Mouse (Mus musculus) bone marrow macrophage, adult 2 months (primary cell): ENCODE data around the gene Egfr. TPM values are rescaled to one million over a fixed set of nuclear protein-coding genes. Genes with fewer than 3 reads are reported as not detected.

Experiments used
- H3K27ac ChIP-seq: 2 replicates; pipeline ENCODE4 v1.5.1; 2012; ENCODE audit warnings: low read depth, low read length; ENCODE audit not compliant: insufficient read depth
- H3K4me1 ChIP-seq: 2 replicates; pipeline ENCODE4 v1.6.1; 2012; ENCODE audit warnings: low read length; ENCODE audit not compliant: control insufficient read depth, insufficient read depth
- H3K4me3 ChIP-seq: 2 replicates; pipeline ENCODE4 v1.5.1; 2012; ENCODE audit warnings: mild to moderate bottlenecking, low read length, moderate library complexity; ENCODE audit not compliant: insufficient read depth
- CTCF ChIP-seq: IDR thresholded peaks from 2 replicates; pipeline ENCODE4 v1.5.1; 2012; ENCODE audit warnings: low read depth, mild to moderate bottlenecking, low read length, moderate library complexity
- POLR2A ChIP-seq: IDR thresholded peaks from 2 replicates; pipeline ENCODE4 v1.6.1; 2012; ENCODE audit warnings: mild to moderate bottlenecking, low read depth, low read length, borderline replicate concordance
- polyA plus RNA-seq: library from polyadenylated mRNA; stranded (reverse); fragments of >200 nt; gene quantifications from 2 replicates; pipeline ENCODE4 v1.2.4, GENCODE M21; 2012; ENCODE audit not compliant: missing spikeins, insufficient read depth, insufficient read length

Egfr gene
- polyA plus RNA-seq, 1 experiment: 2.2 TPM

GRCm38 (mm10) chr11:16950976-16951760 is 199.2 kb downstream of the Egfr start, which contains the start of gene Fbxo48:
Fbxo48 (plus strand) TSS chr11:16951375.
- H3K27ac ChIP-seq: peak within 1 kb of the TSS; percentile 82
- peaks cover 22% of the 10 kb centered on the region for H3K4me1 ChIP-seq
- peak within 1 kb of the TSS; percentile 83 for H3K4me3 ChIP-seq
- TF ChIP-seq POLR2A: no peak
- TF ChIP-seq CTCF: no peak

DNA sequence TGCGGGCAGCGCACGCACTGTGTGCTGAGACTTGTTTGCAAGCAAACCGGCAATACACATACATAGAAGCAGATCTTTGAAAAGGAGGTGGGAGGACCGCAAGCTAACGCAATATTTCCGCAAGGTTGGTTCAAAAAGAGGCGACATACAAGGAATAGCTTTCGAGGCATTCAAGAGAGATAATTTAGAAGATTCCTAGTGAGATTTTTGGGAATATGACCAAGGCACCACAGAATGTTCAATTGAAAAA is 199.7 kb downstream of the Egfr start:
- H3K27ac ChIP-seq: peak overlapping the region; percentile 59
- peaks cover 24% of the 10 kb centered on the region for H3K4me1 ChIP-seq
- TF ChIP-seq POLR2A (no peak), CTCF (no peak)
- H3K4me3 ChIP-seq: peak overlapping the region; percentile 83

- H3K27ac ChIP-seq: peak overlapping the region; percentile 78
- TF ChIP-seq POLR2A (no peak), CTCF (no peak)
- peaks cover 30% of the 10 kb centered on the region for H3K4me1 ChIP-seq
- peak overlapping the region; percentile 5; the same call in 1 of the 2 replicates for H3K4me3 ChIP-seq
Observed at GRCm38 (mm10) chr11:16956115-16956862, 204.3 kb downstream of the Egfr start.

GRCm38 (mm10) chr11:16957030-16957429 is 205.0 kb downstream of the Egfr start:
- no peak overlapping the region for H3K4me3 ChIP-seq
- H3K27ac ChIP-seq: peak overlapping the region; percentile 78
- no peak for TF ChIP-seq CTCF
- no peak for TF ChIP-seq POLR2A
- peaks cover 30% of the 10 kb centered on the region for H3K4me1 ChIP-seq

DNA sequence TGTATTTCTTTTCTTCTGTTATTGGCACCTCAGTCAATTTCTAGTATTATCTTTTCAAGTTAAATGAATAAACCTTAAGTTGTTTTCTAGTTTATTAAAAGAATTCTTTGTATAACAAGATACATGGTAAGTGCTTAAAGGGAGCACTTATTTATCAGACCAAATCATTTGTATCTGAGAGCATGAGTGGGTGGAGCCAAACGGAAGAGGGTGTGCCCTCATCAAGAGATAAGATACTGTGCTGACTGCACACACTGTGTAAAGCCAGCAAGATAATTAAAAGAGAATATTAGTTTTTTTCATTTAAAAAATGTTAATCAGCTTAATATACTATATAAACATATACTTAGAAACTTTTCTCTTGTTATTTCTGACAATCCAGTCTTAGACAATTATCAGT is 206.5 kb downstream of the Egfr start:
- H3K27ac ChIP-seq: no peak overlapping the region
- peaks cover 30% of the 10 kb centered on the region for H3K4me1 ChIP-seq
- TF ChIP-seq CTCF (no peak), POLR2A (no peak)
- H3K4me3 ChIP-seq: no peak overlapping the region

Other genes with a start within 250 kb of the Egfr start
- gene Sec61g, start 243.7 kb upstream of the Egfr start, polyA plus RNA-seq: 7.1 and 57.4 TPM in 2 replicates
- gene Fbxo48, start 199.2 kb downstream of the Egfr start, polyA plus RNA-seq: 3.3 and 4.0 TPM in 2 replicates